Mouse (Mus musculus): Measurements from ENCODE around the gene Cd83.

Cd83 gene

GRCm38 (mm10) chr13:43805159-43805758, 20.7 kb downstream of the Cd83 start:
- in situ Hi-C loops (cut with MboI, MseI), result no loop called here

GRCm38 (mm10) chr13:43806371-43807271, 22.0 kb downstream of the Cd83 start:
- in situ Hi-C loops (cut with MboI, MseI), result no loop called here

GRCm38 (mm10) chr13:43807272-43807675, 22.7 kb downstream of the Cd83 start:
- in situ Hi-C loops (cut with MboI, MseI), result no loop called here

DNA sequence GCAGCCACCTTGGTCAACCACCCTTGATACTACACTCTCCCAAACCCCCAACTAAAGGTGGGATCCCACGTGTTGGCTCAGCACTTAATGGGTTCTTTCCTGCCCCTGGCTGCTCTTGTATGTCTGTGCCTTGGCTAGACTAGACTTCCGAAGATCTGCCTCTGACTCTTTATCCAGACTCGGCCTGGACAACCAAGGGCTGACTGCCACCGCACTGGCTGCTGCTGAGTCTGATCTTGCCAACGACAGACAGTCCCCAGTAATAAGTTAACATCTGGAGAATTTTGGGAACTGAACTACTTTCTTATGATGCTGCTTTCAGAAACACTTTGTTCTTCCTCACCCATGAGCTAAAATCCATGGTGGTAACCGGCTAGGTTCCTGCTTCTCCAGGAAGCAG, 26.0 kb downstream of the Cd83 start:
- in situ Hi-C loops (cut with MboI, MseI), result no loop called here

GRCm38 (mm10) chr13:43811835-43812234, 27.3 kb downstream of the Cd83 start:
- in situ Hi-C loops (cut with MboI, MseI), result no loop called here

GRCm38 (mm10) chr13:43813431-43813830, 28.9 kb downstream of the Cd83 start:
- in situ Hi-C loops (cut with MboI, MseI), result no loop called here

- in situ Hi-C loops (cut with MboI, MseI), result loop anchor here (5.0 kb wide), 1 partner anchor 220 kb away; no protein-coding TSS in a partner anchor
These were observed 32.9 kb downstream of the Cd83 start for GRCm38 (mm10) chr13:43817461-43817860.

DNA sequence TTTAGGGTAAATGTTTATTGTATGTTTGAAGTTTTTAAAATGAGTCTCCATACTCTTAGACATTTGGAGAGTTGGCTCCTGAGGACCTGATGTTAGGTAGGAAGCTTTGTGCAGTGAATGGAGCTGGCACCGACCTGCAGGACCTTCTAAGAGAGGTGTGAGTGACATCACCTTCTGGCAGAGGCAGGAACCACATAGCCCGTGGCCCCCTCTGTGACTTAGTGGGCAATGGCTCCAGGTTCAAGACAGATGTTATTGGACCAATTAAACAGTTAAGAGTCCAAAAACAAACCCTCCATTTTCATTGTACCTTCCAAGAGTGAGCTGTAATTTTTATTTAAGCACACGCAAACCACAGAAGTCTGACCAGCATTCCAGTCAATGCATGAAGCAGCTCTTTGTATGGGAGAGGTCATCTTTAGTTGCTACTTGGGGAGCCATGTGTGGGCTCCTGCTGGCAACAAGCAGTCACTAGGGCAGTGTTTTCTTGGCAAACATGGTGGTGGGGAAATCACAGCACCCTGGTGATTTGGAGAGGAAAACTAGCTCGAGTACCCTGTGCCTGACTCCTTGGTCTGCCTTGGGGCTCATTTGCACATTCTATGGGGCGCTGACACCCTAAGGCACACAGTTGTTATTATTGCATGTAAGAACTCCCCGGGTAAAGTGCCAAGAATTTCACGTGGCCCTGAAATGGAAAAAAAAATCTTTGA, 33.9 kb downstream of the Cd83 start:
- in situ Hi-C loops (cut with MboI, MseI), result loop anchor here (5.0 kb wide), 1 partner anchor 221 kb away; no protein-coding TSS in a partner anchor

DNA sequence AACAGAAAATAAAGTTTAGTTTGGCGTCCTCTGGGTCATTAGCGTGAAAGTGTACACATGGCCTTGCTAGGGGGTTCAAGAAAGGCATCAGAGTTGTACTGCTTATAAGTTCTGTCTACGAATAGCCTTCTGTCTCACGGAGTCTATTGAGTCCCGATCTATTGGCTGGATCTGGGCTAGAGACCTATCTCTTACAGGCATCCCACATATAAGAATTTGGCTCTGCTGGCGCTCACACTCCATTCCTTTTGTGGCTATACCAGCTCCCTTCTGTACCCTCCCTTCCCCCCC, 34.4 kb downstream of the Cd83 start:
- in situ Hi-C loops (cut with MboI, MseI), result loop anchor here (5.0 kb wide), 1 partner anchor 222 kb away; no protein-coding TSS in a partner anchor

GRCm38 (mm10) chr13:43820071-43820470, 35.5 kb downstream of the Cd83 start:
- in situ Hi-C loops (cut with MboI, MseI), result no loop called here

- in situ Hi-C loops (cut with MboI, MseI), result no loop called here
These were observed 37.7 kb downstream of the Cd83 start for GRCm38 (mm10) chr13:43822306-43822705.

- in situ Hi-C loops (cut with MboI, MseI), result no loop called here
These were observed 44.1 kb downstream of the Cd83 start for GRCm38 (mm10) chr13:43828648-43829047.

GRCm38 (mm10) chr13:43830892-43831673, 46.5 kb downstream of the Cd83 start:
- in situ Hi-C loops (cut with MboI, MseI), result no loop called here

DNA sequence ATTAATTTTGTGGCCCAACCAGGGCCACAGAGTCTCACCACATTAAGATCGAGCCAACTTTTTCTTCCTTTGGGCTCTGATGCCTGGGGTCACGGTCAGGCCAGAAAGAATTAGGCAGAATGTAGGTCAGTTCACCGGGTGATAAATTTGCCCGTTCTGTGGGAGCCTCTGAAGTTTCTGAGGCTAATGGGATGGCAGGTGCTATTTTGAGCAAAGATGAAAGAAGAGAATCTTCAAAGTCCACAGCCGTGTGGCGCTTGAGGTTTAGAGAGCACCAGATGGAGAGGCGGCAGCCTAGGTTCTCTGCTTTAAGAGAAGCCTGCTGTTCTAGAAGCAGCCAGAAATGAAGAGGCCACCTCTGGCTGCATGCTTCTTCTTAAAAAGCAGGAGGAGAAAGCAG, 48.2 kb downstream of the Cd83 start:
- in situ Hi-C loops (cut with MboI, MseI), result no loop called here

DNA sequence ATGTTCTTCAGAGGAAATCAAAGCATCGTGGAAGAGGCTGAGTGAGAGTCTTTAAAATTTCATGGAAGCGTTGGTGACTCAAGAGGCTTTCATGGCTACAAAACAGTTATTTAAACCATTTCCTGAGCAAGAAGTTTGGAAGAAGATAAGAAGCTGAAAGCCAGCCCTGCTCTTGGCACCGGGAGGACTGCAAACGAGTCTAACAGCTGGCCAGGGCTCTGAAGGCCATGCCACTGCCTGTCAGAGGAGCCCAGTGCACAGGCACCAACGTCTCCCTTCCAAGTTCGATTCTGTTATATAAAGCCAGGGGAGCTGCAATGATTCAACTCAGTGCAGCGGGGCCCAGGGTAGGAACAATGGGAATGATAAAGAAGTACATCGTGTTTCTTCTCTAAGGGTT, 51.8 kb downstream of the Cd83 start:
- in situ Hi-C loops (cut with MboI, MseI), result no loop called here

- in situ Hi-C loops (cut with MboI, MseI), result no loop called here
These were observed 53.2 kb downstream of the Cd83 start for GRCm38 (mm10) chr13:43837812-43838211.

DNA sequence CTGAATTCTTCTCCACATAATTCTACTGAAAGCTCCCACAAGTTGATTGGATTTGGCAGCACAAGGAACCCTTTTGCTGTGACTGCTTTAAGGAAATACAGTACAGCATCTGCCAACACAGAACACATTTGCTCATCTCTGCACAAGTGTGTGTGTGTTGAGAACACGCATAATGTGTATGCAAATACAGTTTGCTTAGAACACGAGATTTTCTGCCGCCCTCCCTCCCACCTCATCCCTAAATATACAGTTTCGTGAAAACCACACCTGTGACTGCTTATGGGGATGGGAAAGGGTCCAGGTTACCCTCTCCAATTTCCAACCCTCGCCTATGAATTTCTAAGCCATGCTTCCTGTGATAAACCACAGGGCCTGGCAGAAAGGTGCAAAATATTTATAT, 60.6 kb downstream of the Cd83 start:
- in situ Hi-C loops (cut with MboI, MseI), result no loop called here

DNA sequence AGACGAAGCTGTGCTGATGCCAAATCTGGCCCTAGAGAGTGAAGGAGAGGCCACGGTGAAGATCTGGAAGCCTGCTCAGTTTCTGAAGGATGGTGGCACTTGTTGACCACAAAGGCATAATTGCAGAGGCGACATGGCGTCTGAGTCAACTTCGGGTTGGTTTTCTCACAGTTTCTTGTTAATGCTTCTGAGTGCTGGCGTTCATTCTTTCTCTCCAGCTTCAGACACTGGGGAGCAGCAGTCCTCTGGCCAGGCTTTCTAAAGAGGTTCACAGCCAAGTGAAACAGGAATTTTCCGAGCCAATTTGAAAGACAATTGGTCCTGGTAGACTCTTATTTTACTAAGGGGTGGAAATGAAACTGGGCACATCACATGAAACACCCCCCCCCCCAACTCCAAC, 62.6 kb downstream of the Cd83 start:
- in situ Hi-C loops (cut with MboI, MseI), result no loop called here

GRCm38 (mm10) chr13:43849816-43850215, 65.2 kb downstream of the Cd83 start:
- in situ Hi-C loops (cut with MboI, MseI), result no loop called here

- in situ Hi-C loops (cut with MboI, MseI), result no loop called here
These were observed 66.5 kb downstream of the Cd83 start for GRCm38 (mm10) chr13:43851108-43851507.
